ENCODE assay signal across 8 mouse cellular contexts in genomic region chr8:117802299-117802689, GRCm38 (mm10). TPM values are rescaled to one million over a fixed set of nuclear protein-coding genes. Genes with fewer than 3 reads are reported as not detected.
DNase-seq lines count a peak whose midpoint lies in the region; ATAC-seq and TF ChIP-seq lines count a peak whose summit lies in the region.

No protein-coding gene starts in this region.

- H3K27ac ChIP-seq in kidney, adult 2 months (ENCODE audit: insufficient read depth, low read depth, low read length) = peak overlapping the region; percentile 72
- H3K27ac ChIP-seq in forebrain, embryonic 13.5 days = no peak overlapping the region
- peak overlapping the region; percentile 66 for H3K27ac ChIP-seq in liver, embryonic 15.5 days (replicated peaks)

- H3K36me3 ChIP-seq in kidney, adult 2 months (ENCODE audit: control insufficient read depth, insufficient read depth, low read length) = no peaks in the 10 kb centered on the region
- peaks cover 32% of the 10 kb centered on the region for H3K36me3 ChIP-seq in G1E (replicated peaks)
- peaks cover 16% of the 10 kb centered on the region for H3K36me3 ChIP-seq in forebrain, embryonic 13.5 days (ENCODE audit: poor library complexity, severe bottlenecking)
- peaks cover 22% of the 10 kb centered on the region for H3K36me3 ChIP-seq in liver, embryonic 15.5 days (replicated peaks)

- no peaks in the 10 kb centered on the region for H3K9me3 ChIP-seq in G1E (replicated peaks)
- no peaks in the 10 kb centered on the region for H3K9me3 ChIP-seq in forebrain, embryonic 13.5 days (replicated peaks)
- no peaks in the 10 kb centered on the region for H3K9me3 ChIP-seq in liver, embryonic 15.5 days (replicated peaks)

- H3K9ac ChIP-seq in forebrain, embryonic 13.5 days = peak overlapping the region; percentile 82
- peak overlapping the region; percentile 59 for H3K9ac ChIP-seq in liver, embryonic 15.5 days

- no peak for TF ChIP-seq CTCF in kidney, adult 2 months (conservative IDR thresholded peaks at IDR 0.05; ENCODE audit: insufficient read depth, insufficient read length, low read depth, low read length)
- no peak for TF ChIP-seq CTCF in G1E (IDR thresholded peaks at IDR 0.05; ENCODE audit: low read depth, low read length)

- H3K27me3 ChIP-seq in kidney, adult 2 months (replicated peaks; ENCODE audit: control insufficient read depth, insufficient read depth, low read length) = no peaks in the 10 kb centered on the region
- peaks cover 5% of the 10 kb centered on the region; the same call in 1 of the 2 replicates for H3K27me3 ChIP-seq in G1E (ENCODE audit: insufficient read depth, low read length)
- no peaks in the 10 kb centered on the region for H3K27me3 ChIP-seq in forebrain, embryonic 13.5 days
- peaks cover 2% of the 10 kb centered on the region; the same call in 1 of the 2 replicates for H3K27me3 ChIP-seq in liver, embryonic 15.5 days

- no peak for DNase-seq in kidney, adult 2 months
- DNase-seq in kidney, postnatal 25 days = no peak
- DNase-seq in G1E (ENCODE audit: low spot score) = no peak
- no peak for DNase-seq in adrenal gland, adult 18-20 months (ENCODE audit: low spot score in 2 of 2)
- DNase-seq in spleen, postnatal 14 days (ENCODE audit: low spot score in 2 of 2) = no peak
- DNase-seq in right cerebral cortex, postnatal 36 days (ENCODE audit: low spot score in 2 of 2) = no peak

- ATAC-seq in G1E (ENCODE audit: extremely low read depth, insufficient number of reproducible peaks, low FRiP score, poor library complexity, severe bottlenecking) = no peak
- ATAC-seq in forebrain, embryonic 13.5 days = peak; percentile 73
- peak; percentile 34 for ATAC-seq in liver, embryonic 15.5 days (ENCODE audit: insufficient read depth)

- peak overlapping the region; percentile 66 for H3K4me2 ChIP-seq in forebrain, embryonic 13.5 days
- H3K4me2 ChIP-seq in liver, embryonic 15.5 days = peak overlapping the region; percentile 76

- no peak for TF ChIP-seq POLR2A in kidney, adult 2 months (IDR thresholded peaks at IDR 0.05; ENCODE audit: low read depth, low read length)

- peaks cover 4% of the 10 kb centered on the region; the same call in 1 of the 2 replicates for H3K4me1 ChIP-seq in kidney, adult 2 months (ENCODE audit: control insufficient read depth, insufficient read depth, low read length)
- H3K4me1 ChIP-seq in G1E (ENCODE audit: insufficient read depth, low read depth, low read length) = peaks cover 30% of the 10 kb centered on the region
- H3K4me1 ChIP-seq in forebrain, embryonic 13.5 days = peaks cover 26% of the 10 kb centered on the region
- H3K4me1 ChIP-seq in liver, embryonic 15.5 days (replicated peaks) = peaks cover 31% of the 10 kb centered on the region

- WGBS in kidney, adult 2 months = 2% methylated on average over 11 of the region's 11 CpGs
- 1% methylated on average over 11 of the region's 11 CpGs for WGBS in forebrain, embryonic 13.5 days
- WGBS in liver, embryonic 15.5 days (ENCODE audit: insufficient replicate concordance) = 4% methylated on average over 11 of the region's 11 CpGs

- peak overlapping the region; percentile 61 for H3K4me3 ChIP-seq in kidney, adult 2 months (ENCODE audit: insufficient read depth, low read depth, low read length)
- H3K4me3 ChIP-seq in G1E (ENCODE audit: low read depth, low read length) = peak overlapping the region; percentile 98
- H3K4me3 ChIP-seq in forebrain, embryonic 13.5 days = peak overlapping the region; percentile 76
- peak overlapping the region; percentile 81 for H3K4me3 ChIP-seq in liver, embryonic 15.5 days (replicated peaks)

RNA-seq across cellular contexts. Expression of gene Mphosph6, which starts 0.6 kb away (rescaled TPM):
- polyA plus RNA-seq in kidney, adult 2 months (2012; rRNA removed) = 3.7 and 4.8 TPM in 2 replicates
- total RNA-seq in G1E (2014; fragmentation: Nextera tagmentation) (65.7 and 82.3 TPM in 2 replicates), G1E (2017) (42.7 and 46.6 TPM in 2 replicates)
- polyA plus RNA-seq in G1E (2012) = 6.5 and 8.3 TPM in 2 replicates
- polyA plus RNA-seq in forebrain, embryonic 13.5 days (2015; fragmentation: Nextera tagmentation; extraction: Ambion mirVana) = 48.7 and 50.5 TPM in 2 replicates
- polyA plus RNA-seq in liver, embryonic 15.5 days (2015; fragmentation: Nextera tagmentation; extraction: Ambion mirVana) = 23.9 and 28.4 TPM in 2 replicates
- 10 to 100 TPM; 13.2 to 16.9 TPM for total RNA-seq in adrenal gland, adult 18-20 months (2021)
